Mouse (Mus musculus) ES-Bruce4 (cell line): Measurements from ENCODE around the gene Mcee.

ENCODE experiments used
- CTCF ChIP-seq: IDR thresholded peaks from one replicate; pipeline ENCODE4 v1.8.1; 2011; ENCODE audit warnings: low read depth, low read length
- EP300 ChIP-seq: IDR thresholded peaks from 2 replicates; pipeline ENCODE4 v1.6.1; 2011; ENCODE audit warnings: low read depth, low read length; ENCODE audit not compliant: insufficient read depth
- POLR2A ChIP-seq: IDR thresholded peaks from one replicate; pipeline ENCODE4 v1.8.1; 2011; ENCODE audit warnings: low read length; ENCODE audit not compliant: insufficient read depth

DNA sequence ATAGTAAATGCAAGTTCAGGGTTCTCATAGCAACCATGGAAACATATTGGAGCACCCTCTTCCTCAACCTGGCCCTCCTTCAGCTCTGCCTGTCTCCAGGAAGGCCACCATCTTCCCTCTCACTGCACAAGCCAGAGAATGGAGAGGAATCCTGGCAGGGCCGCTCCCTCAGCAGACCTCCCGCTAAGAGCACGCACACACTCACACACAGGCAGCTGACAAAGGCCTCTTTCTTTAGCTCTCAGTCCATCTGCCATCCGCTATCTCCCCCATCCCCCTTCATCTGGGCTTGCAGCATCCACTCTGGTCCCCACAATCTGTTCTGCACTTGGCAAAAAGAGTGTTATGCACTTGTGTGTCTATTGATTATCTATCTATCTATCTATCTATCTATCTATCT lies 59.0 kb downstream of the Mcee start:
- TF ChIP-seq CTCF (no peak), POLR2A (no peak), EP300 (no peak)
